Mouse (Mus musculus): Measurements from ENCODE around the gene Cd151.

The Cd151 gene

DNA sequence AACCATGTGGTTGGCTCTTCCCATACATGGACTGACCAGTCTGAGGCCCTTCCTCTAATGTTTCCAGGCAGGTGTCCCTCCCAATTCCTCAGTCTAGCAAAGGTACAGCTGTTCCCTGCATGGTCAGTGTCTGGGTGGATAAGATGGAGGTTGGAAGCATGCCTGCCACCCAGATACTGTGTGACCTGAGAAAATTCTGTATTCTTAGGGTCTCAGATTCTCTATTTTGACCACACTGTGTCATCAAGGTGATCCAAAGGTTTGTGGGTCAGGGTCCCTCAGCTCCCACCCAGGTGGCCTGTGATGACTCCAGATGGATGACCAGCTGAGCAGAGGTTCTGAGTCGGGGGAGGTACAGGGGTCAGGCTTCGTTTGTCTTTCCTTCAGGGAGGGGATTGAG lies 18.0 kb downstream of the Cd151 start:
- Histone ChIP-seq H3K4me1 (replicated peaks; ENCODE audit: low read depth, low read length) (peaks cover 28% of the 10 kb centered on the region), H3K9me3 (ENCODE audit: low read length) (no peaks in the 10 kb centered on the region), H3K36me3 (ENCODE audit: insufficient read depth, low read length) (peaks cover 57% of the 10 kb centered on the region), H3K4me3 (replicated peaks; ENCODE audit: low read length) (no peak overlapping the region), H3K27me3 (ENCODE audit: insufficient read depth, low read length) (peaks cover 40% of the 10 kb centered on the region)
- no peak for TF ChIP-seq POU5F1 (IDR thresholded peaks at IDR 0.05; ENCODE audit: borderline replicate concordance, low read length)
- TF ChIP-seq CTCF (conservative IDR thresholded peaks at IDR 0.05; ENCODE audit: low read length): no peak
- no peak for TF ChIP-seq NANOG (IDR thresholded peaks at IDR 0.05; ENCODE audit: borderline replicate concordance, low read length)

DNA sequence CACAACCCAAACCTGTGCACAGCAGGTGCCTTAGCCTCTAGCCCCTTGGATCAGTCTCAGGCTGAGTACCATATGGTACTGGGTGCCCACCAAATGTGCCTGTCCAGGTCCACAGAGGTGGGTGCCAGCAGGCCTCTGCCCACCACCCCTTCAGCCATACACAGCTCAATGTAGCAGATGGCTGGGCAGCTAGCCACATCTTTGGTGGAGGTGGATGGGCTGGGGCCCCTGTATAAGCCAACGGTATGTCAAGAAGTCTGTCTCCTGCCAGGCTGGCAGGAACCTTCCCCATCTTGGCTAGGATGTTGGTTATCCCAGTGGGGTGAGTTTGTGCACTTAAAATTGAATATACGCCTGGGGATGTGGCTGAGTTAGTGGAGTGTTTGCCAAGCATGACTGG lies 18.4 kb downstream of the Cd151 start:
- Histone ChIP-seq H3K4me3 (replicated peaks; ENCODE audit: low read length) (no peak overlapping the region), H3K9me3 (ENCODE audit: low read length) (no peaks in the 10 kb centered on the region), H3K36me3 (ENCODE audit: insufficient read depth, low read length) (peaks cover 61% of the 10 kb centered on the region), H3K27me3 (ENCODE audit: insufficient read depth, low read length) (peaks cover 36% of the 10 kb centered on the region), H3K4me1 (replicated peaks; ENCODE audit: low read depth, low read length) (peaks cover 25% of the 10 kb centered on the region)
- TF ChIP-seq POU5F1 (IDR thresholded peaks at IDR 0.05; ENCODE audit: borderline replicate concordance, low read length): no peak
- no peak for TF ChIP-seq NANOG (IDR thresholded peaks at IDR 0.05; ENCODE audit: borderline replicate concordance, low read length)
- no peak for TF ChIP-seq CTCF (conservative IDR thresholded peaks at IDR 0.05; ENCODE audit: low read length)

DNA sequence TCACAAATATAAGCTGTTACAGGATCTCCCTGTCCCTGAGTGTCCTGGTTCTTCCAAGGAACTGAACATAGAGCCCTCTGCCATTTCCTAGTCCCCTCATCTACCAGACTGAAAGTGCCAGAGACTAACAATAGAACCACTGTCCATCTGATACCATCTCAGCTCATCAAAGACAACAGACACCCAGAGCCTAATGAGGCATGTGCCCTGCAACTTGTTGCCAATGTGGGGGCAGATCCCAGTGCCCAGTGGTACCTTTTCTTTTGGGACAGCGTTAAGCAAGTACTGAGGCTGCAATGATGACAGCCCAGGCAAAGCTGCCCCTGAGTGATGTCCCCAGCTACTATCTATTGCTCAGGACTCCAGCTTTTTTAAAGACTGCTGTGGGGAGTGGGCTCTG lies 19.0 kb downstream of the Cd151 start:
- TF ChIP-seq NANOG (IDR thresholded peaks at IDR 0.05; ENCODE audit: borderline replicate concordance, low read length): no peak
- TF ChIP-seq CTCF (conservative IDR thresholded peaks at IDR 0.05; ENCODE audit: low read length): no peak
- TF ChIP-seq POU5F1 (IDR thresholded peaks at IDR 0.05; ENCODE audit: borderline replicate concordance, low read length): no peak
- Histone ChIP-seq H3K9me3 (ENCODE audit: low read length) (no peaks in the 10 kb centered on the region), H3K4me1 (replicated peaks; ENCODE audit: low read depth, low read length) (peaks cover 19% of the 10 kb centered on the region), H3K27me3 (ENCODE audit: insufficient read depth, low read length) (peaks cover 32% of the 10 kb centered on the region), H3K36me3 (ENCODE audit: insufficient read depth, low read length) (peaks cover 67% of the 10 kb centered on the region), H3K4me3 (replicated peaks; ENCODE audit: low read length) (no peak overlapping the region)

GRCm38 (mm10) chr7:141487141-141487540 lies 19.9 kb downstream of the Cd151 start:
- peaks cover 14% of the 10 kb centered on the region for H3K4me1 ChIP-seq (replicated peaks; ENCODE audit: low read depth, low read length)
- no peak for TF ChIP-seq NANOG (IDR thresholded peaks at IDR 0.05; ENCODE audit: borderline replicate concordance, low read length)
- TF ChIP-seq POU5F1 (IDR thresholded peaks at IDR 0.05; ENCODE audit: borderline replicate concordance, low read length): no peak
- no peak for TF ChIP-seq CTCF (conservative IDR thresholded peaks at IDR 0.05; ENCODE audit: low read length)
- no peaks in the 10 kb centered on the region for H3K9me3 ChIP-seq (ENCODE audit: low read length)

DNA sequence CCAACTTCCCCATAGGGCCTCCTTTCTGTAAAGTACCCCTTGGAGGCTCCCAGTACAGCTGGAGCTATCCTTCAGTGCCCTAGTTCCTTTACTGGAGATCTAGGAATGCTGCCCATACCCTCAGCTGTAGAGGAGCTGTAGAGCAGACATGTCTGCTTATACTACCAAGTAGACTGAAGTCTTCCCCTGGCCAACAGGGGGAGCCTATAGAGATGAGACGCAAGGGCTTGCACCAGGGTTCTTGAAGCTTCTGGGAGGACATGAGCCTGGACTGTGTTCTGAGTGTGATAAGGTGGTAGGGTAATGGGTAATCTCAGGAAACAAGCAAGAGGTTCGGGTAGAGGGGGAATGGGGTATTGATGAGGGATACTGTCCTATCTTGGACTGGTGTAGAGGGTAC lies 24.0 kb downstream of the Cd151 start:
- no peak overlapping the region for H3K4me3 ChIP-seq (replicated peaks; ENCODE audit: low read length)
- H3K4me1 ChIP-seq (replicated peaks; ENCODE audit: low read depth, low read length): no peaks in the 10 kb centered on the region
- no peaks in the 10 kb centered on the region for H3K27me3 ChIP-seq (ENCODE audit: insufficient read depth, low read length)
- H3K9me3 ChIP-seq (ENCODE audit: low read length): no peaks in the 10 kb centered on the region
- TF ChIP-seq POU5F1 (IDR thresholded peaks at IDR 0.05; ENCODE audit: borderline replicate concordance, low read length): no peak
- peak; percentile 34; the same call in 1 of the 2 replicates for TF ChIP-seq CTCF (conservative IDR thresholded peaks at IDR 0.05; ENCODE audit: low read length)
- H3K36me3 ChIP-seq (ENCODE audit: insufficient read depth, low read length): peaks cover 93% of the 10 kb centered on the region

More at GRCm38 (mm10) chr7:141487141-141487540, 19.9 kb downstream of the Cd151 start:
- Histone ChIP-seq H3K36me3 (ENCODE audit: insufficient read depth, low read length) (peaks cover 76% of the 10 kb centered on the region), H3K4me3 (replicated peaks; ENCODE audit: low read length) (no peak overlapping the region), H3K27me3 (ENCODE audit: insufficient read depth, low read length) (peaks cover 26% of the 10 kb centered on the region)

- no peaks in the 10 kb centered on the region for H3K9me3 ChIP-seq (ENCODE audit: low read length)
- H3K27me3 ChIP-seq (ENCODE audit: insufficient read depth, low read length): no peaks in the 10 kb centered on the region
- no peaks in the 10 kb centered on the region for H3K4me1 ChIP-seq (replicated peaks; ENCODE audit: low read depth, low read length)
- no peak overlapping the region for H3K4me3 ChIP-seq (replicated peaks; ENCODE audit: low read length)
- TF ChIP-seq CTCF (conservative IDR thresholded peaks at IDR 0.05; ENCODE audit: low read length) (no peak), NANOG (IDR thresholded peaks at IDR 0.05; ENCODE audit: borderline replicate concordance, low read length) (no peak), POU5F1 (IDR thresholded peaks at IDR 0.05; ENCODE audit: borderline replicate concordance, low read length) (no peak)
- peaks cover 89% of the 10 kb centered on the region for H3K36me3 ChIP-seq (ENCODE audit: insufficient read depth, low read length)
Observed at GRCm38 (mm10) chr7:141492738-141493137, 25.5 kb downstream of the Cd151 start.

DNA sequence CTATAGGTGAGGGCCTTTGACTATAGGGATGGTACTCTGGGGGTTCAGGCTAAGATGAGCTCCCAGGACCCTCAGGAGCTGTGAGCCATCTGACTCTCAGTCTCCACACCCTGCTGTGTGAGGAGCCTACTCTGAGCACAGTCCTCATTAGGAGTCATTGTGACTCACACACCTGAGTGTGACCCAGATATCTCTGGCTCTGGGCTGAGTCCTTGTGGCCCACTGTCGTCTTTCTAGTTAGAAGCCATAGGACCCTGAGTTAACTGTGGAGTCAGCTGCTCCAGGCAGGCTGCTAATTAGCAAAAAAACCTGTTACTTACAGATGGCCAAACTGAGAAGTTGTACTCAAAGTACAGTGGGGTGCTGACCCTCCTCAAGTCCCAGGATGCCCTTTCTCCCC lies 26.5 kb downstream of the Cd151 start:
- TF ChIP-seq CTCF (conservative IDR thresholded peaks at IDR 0.05; ENCODE audit: low read length): no peak
- TF ChIP-seq POU5F1 (IDR thresholded peaks at IDR 0.05; ENCODE audit: borderline replicate concordance, low read length): no peak
- TF ChIP-seq NANOG (IDR thresholded peaks at IDR 0.05; ENCODE audit: borderline replicate concordance, low read length): no peak
- H3K9me3 ChIP-seq (ENCODE audit: low read length): no peaks in the 10 kb centered on the region
- H3K27me3 ChIP-seq (ENCODE audit: insufficient read depth, low read length): no peaks in the 10 kb centered on the region
- H3K4me1 ChIP-seq (replicated peaks; ENCODE audit: low read depth, low read length): no peaks in the 10 kb centered on the region
- peaks cover 84% of the 10 kb centered on the region for H3K36me3 ChIP-seq (ENCODE audit: insufficient read depth, low read length)
- H3K4me3 ChIP-seq (replicated peaks; ENCODE audit: low read length): no peak overlapping the region

DNA sequence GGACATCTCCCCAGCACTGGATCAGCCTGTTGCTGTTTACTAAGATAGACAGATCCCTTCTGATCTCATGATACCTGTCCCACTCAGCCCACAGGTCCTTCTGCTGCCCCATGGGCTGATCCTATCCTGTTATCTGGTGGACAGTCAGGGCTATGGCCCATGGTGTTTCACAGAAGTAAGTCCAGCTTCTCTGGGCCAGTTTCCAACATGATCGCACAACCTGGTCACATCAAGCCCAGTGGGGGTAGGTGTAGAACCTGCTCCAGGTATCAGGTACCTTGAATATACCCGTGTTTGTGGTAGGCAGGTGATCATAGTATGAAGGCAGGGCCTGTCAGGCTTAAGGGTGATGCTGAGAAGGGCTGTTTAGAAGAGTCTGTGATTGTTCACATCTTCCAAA lies 28.2 kb downstream of the Cd151 start:
- Histone ChIP-seq H3K9me3 (ENCODE audit: low read length) (no peaks in the 10 kb centered on the region), H3K4me3 (replicated peaks; ENCODE audit: low read length) (no peak overlapping the region), H3K4me1 (replicated peaks; ENCODE audit: low read depth, low read length) (no peaks in the 10 kb centered on the region), H3K27me3 (ENCODE audit: insufficient read depth, low read length) (no peaks in the 10 kb centered on the region), H3K36me3 (ENCODE audit: insufficient read depth, low read length) (peaks cover 78% of the 10 kb centered on the region)
- TF ChIP-seq POU5F1 (IDR thresholded peaks at IDR 0.05; ENCODE audit: borderline replicate concordance, low read length): no peak
- TF ChIP-seq CTCF (conservative IDR thresholded peaks at IDR 0.05; ENCODE audit: low read length): no peak
- no peak for TF ChIP-seq NANOG (IDR thresholded peaks at IDR 0.05; ENCODE audit: borderline replicate concordance, low read length)

DNA sequence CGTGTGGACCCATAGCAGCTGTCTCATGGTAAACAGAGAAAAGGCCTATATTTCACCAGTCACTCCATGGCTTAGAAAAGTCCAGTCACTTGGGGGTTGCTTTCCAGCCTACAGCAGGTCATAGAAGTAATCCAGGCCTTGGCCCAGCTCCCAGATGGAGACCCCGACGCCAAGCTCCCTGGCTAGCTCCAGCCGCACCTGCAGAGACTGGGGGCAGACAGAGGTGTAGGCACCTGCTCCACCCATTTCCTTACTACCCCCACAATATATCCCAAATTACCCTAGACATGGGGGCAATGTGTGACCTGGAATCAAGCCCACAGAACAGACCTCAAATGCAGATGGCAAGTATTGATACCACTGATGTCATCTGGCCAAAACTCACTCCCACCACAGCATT lies 28.7 kb downstream of the Cd151 start:
- TF ChIP-seq NANOG (IDR thresholded peaks at IDR 0.05; ENCODE audit: borderline replicate concordance, low read length): no peak
- TF ChIP-seq POU5F1 (IDR thresholded peaks at IDR 0.05; ENCODE audit: borderline replicate concordance, low read length): no peak
- no peak for TF ChIP-seq CTCF (conservative IDR thresholded peaks at IDR 0.05; ENCODE audit: low read length)
- Histone ChIP-seq H3K9me3 (ENCODE audit: low read length) (no peaks in the 10 kb centered on the region), H3K27me3 (ENCODE audit: insufficient read depth, low read length) (no peaks in the 10 kb centered on the region), H3K4me1 (replicated peaks; ENCODE audit: low read depth, low read length) (no peaks in the 10 kb centered on the region), H3K36me3 (ENCODE audit: insufficient read depth, low read length) (peaks cover 73% of the 10 kb centered on the region), H3K4me3 (replicated peaks; ENCODE audit: low read length) (no peak overlapping the region)

Data from E14TG2a.4 (cell line).